Mouse (Mus musculus) forebrain, embryonic 11.5 days (tissue): ENCODE data around the gene Gm5926. TPM values are rescaled to one million over a fixed set of nuclear protein-coding genes. Genes with fewer than 3 reads are reported as not detected.
"Not testable (repeated sequence)": the region's sequence is repeated elsewhere in the genome, so short reads cannot be mapped to it uniquely, and the experiment has no call there.

ENCODE experiments used
- ATAC-seq: fragments of 200-750 bp; cut with Nextera tagmentation; replicated peaks from 2 replicates; pipeline ENCODE4 v1.8.0; 2017; ENCODE audit warnings: moderate TSS enrichment; ENCODE audit not compliant: low FRiP score
- DNase-seq: peaks from one replicate; pipeline ENCODE4 v3.0.0-alpha.2; 2017; ENCODE audit warnings: low spot score
- H3K27ac ChIP-seq: fragments of 300-500 bp; sonication (generic); 2 replicates; pipeline ENCODE4 v1.5.1; 2014; ENCODE audit warnings: low read depth, low read length
- H3K27me3 ChIP-seq: fragments of 300-500 bp; sonication (generic); 2 replicates; pipeline ENCODE4 v1.6.1; 2014; ENCODE audit warnings: mild to moderate bottlenecking, low read length, mixed read lengths; ENCODE audit not compliant: control insufficient read depth, insufficient read depth
- H3K36me3 ChIP-seq: fragments of 300-500 bp; sonication (generic); 2 replicates; pipeline ENCODE4 v1.6.1; 2014; ENCODE audit warnings: mild to moderate bottlenecking, low read length, moderate library complexity, mixed read lengths; ENCODE audit not compliant: control insufficient read depth, insufficient read depth
- H3K4me1 ChIP-seq: fragments of 300-500 bp; sonication (generic); replicated peaks from 2 replicates; pipeline ENCODE4 v1.6.1; 2014; ENCODE audit warnings: low read length, mixed read lengths; ENCODE audit not compliant: control insufficient read depth, insufficient read depth
- H3K4me2 ChIP-seq: fragments of 300-500 bp; sonication (generic); 2 replicates; pipeline ENCODE4 v1.6.1; 2014; ENCODE audit warnings: low read depth, mild to moderate bottlenecking, low read length, moderate library complexity, mixed read lengths; ENCODE audit not compliant: severe bottlenecking
- H3K4me3 ChIP-seq: fragments of 300-500 bp; sonication (generic); 2 replicates; pipeline ENCODE4 v1.5.1; 2014; ENCODE audit warnings: low read depth, low read length
- H3K9ac ChIP-seq: fragments of 300-500 bp; sonication (generic); 2 replicates; pipeline ENCODE4 v1.6.1; 2014; ENCODE audit warnings: low read length
- H3K9me3 ChIP-seq: fragments of 300-500 bp; sonication (generic); 2 replicates; pipeline ENCODE4 v1.6.1; 2016; ENCODE audit warnings: low read length, mixed read lengths; ENCODE audit not compliant: control insufficient read depth
- WGBS: fragments of 180-500 bp; shearing (Covaris S2); extraction: QIAGEN DNeasy Blood & Tissue Kit; methylation state at CpG from one replicate; pipeline ENCODE4 v1.1.7; 2014; 5-methylcytosine and 5-hydroxymethylcytosine counted together
- polyA plus RNA-seq: library from polyadenylated mRNA; unstranded; fragments of >200 nt; fragmentation: Nextera tagmentation; extraction: Ambion mirVana; gene quantifications from 2 replicates; pipeline ENCODE4 v1.2.1, GENCODE M21; 2014

Gm5926 gene
- not detected in 2 replicates for polyA plus RNA-seq

GRCm38 (mm10) chrX:32650416-32650815 is at the start of gene Gm5926:
Gene Gm5926, plus strand, starts transcription at chrX:32650716.
- not testable (repeated sequence) for H3K27me3 ChIP-seq, H3K36me3 ChIP-seq, DNase-seq, H3K4me1 ChIP-seq, ATAC-seq, H3K27ac ChIP-seq, H3K9ac ChIP-seq, H3K9me3 ChIP-seq, H3K4me3 ChIP-seq, H3K4me2 ChIP-seq
- WGBS: no CpG with 5 or more reads among the region's 1 CpGs

- H3K4me1 ChIP-seq, H3K36me3 ChIP-seq, H3K4me3 ChIP-seq, H3K27me3 ChIP-seq, H3K27ac ChIP-seq, H3K4me2 ChIP-seq, ATAC-seq, H3K9ac ChIP-seq, H3K9me3 ChIP-seq, DNase-seq: not testable (repeated sequence)
- 88% methylated on average over 1 of the region's 2 CpGs for WGBS
Observed at GRCm38 (mm10) chrX:32601008-32601407, 49.5 kb upstream of the Gm5926 start.

- ATAC-seq, H3K4me1 ChIP-seq, H3K4me2 ChIP-seq, H3K27me3 ChIP-seq, H3K36me3 ChIP-seq, H3K9me3 ChIP-seq, H3K27ac ChIP-seq, H3K4me3 ChIP-seq, H3K9ac ChIP-seq: not testable (repeated sequence)
- 82% methylated on average over 3 of the region's 3 CpGs for WGBS
- DNase-seq: peak; percentile 11
Observed at GRCm38 (mm10) chrX:32601425-32601824, 49.1 kb upstream of the Gm5926 start.

Other genes starting within 250 kb of the Gm5926 start
- gene Btbd35f1, start 90.7 kb upstream of the Gm5926 start, polyA plus RNA-seq: not detected in 2 replicates
- gene Btbd35f21, start 75.4 kb downstream of the Gm5926 start, polyA plus RNA-seq: not detected in 2 replicates
- not detected in 2 replicates for gene Btbd35f30, start 243.9 kb downstream of the Gm5926 start, polyA plus RNA-seq